Mouse (Mus musculus) embryonic facial prominence, embryonic 12.5 days (tissue): ENCODE data around the gene Gdnf. TPM values are rescaled to one million over a fixed set of nuclear protein-coding genes. Genes with fewer than 3 reads are reported as not detected.

Experiments
- ATAC-seq: fragments of 200-750 bp; cut with Nextera tagmentation; 2 replicates; pipeline ENCODE4 v1.8.0; 2017; ENCODE audit not compliant: insufficient number of reproducible peaks, insufficient read depth, low FRiP score, low TSS enrichment
- H3K27ac ChIP-seq: fragments of 300-500 bp; sonication (generic); 2 replicates; pipeline ENCODE4 v1.5.1; 2016; ENCODE audit warnings: mild to moderate bottlenecking
- H3K27me3 ChIP-seq: fragments of 300-500 bp; sonication (generic); 2 replicates; pipeline ENCODE4 v1.6.1; 2016; ENCODE audit warnings: mild to moderate bottlenecking, moderate library complexity
- H3K36me3 ChIP-seq: fragments of 300-500 bp; sonication (generic); 2 replicates; pipeline ENCODE4 v1.6.1; 2016; ENCODE audit warnings: mild to moderate bottlenecking
- H3K4me1 ChIP-seq: fragments of 300-500 bp; sonication (generic); 2 replicates; pipeline ENCODE4 v1.6.1; 2016
- H3K4me2 ChIP-seq: fragments of 300-500 bp; sonication (generic); replicated peaks from 2 replicates; pipeline ENCODE4 v1.6.1; 2016; ENCODE audit warnings: mild to moderate bottlenecking, moderate library complexity
- H3K4me3 ChIP-seq: fragments of 300-500 bp; sonication (generic); 2 replicates; pipeline ENCODE4 v1.5.1; 2016; ENCODE audit warnings: mild to moderate bottlenecking
- H3K9ac ChIP-seq: fragments of 300-500 bp; sonication (generic); 2 replicates; pipeline ENCODE4 v1.6.1; 2016; ENCODE audit warnings: mild to moderate bottlenecking, moderate library complexity
- H3K9me3 ChIP-seq: fragments of 300-500 bp; sonication (generic); 2 replicates; pipeline ENCODE4 v1.6.1; 2016; ENCODE audit warnings: mild to moderate bottlenecking, moderate library complexity
- WGBS: fragments of 180-500 bp; shearing (Covaris S2); methylation state at CpG from one replicate; pipeline ENCODE4 v1.1.7; 2016; 5-methylcytosine and 5-hydroxymethylcytosine counted together
- polyA plus RNA-seq: library from polyadenylated mRNA; unstranded; fragments of >200 nt; fragmentation: Nextera tagmentation; extraction: Ambion mirVana; gene quantifications from 2 replicates; pipeline ENCODE4 v1.2.1, GENCODE M21; 2016

The Gdnf gene
- 0.56 and 0.82 TPM in 2 replicates for polyA plus RNA-seq

- Histone ChIP-seq H3K4me3 (peak within 1 kb of the TSS; percentile 54), H3K4me2 (peak within 1 kb of the TSS; percentile 96), H3K9me3 (no peaks in the 10 kb centered on the region), H3K4me1 (peaks cover 28% of the 10 kb centered on the region), H3K27ac (no peak within 1 kb of the TSS), H3K36me3 (no peaks in the 10 kb centered on the region), H3K9ac (peak within 1 kb of the TSS; percentile 68), H3K27me3 (peaks cover 87% of the 10 kb centered on the region)
- WGBS: under 1% methylated on average over 73 of the region's 73 CpGs
- ATAC-seq: peak; percentile 45; the same call in 1 of the 2 replicates
Observed at GRCm38 (mm10) chr15:7810556-7811252, at the start of gene Gdnf. Gene Gdnf (plus strand): TSS chr15:7810846.

DNA sequence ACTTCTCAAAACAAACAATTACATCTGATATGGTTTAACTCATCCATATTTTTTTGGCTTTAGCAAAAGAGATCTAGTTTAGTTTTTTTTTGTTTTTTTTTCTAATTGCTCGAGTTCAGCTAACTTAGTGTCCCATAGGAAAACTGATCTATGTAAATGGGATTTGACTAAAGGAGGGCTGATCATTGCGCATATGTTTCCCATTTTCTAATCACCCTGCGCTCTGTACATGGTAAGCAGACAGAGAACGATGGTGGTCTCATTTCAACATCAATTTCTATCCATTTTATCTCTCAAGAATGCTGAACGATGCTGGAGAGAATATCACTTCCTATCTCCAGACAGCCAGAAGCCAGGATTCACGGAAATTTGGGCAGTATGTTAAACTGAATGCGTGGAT, 43.5 kb upstream of the Gdnf start:
- no peak overlapping the region for H3K27ac ChIP-seq
- H3K4me1 ChIP-seq: peaks cover 5% of the 10 kb centered on the region; the same call in 1 of the 2 replicates
- no peak overlapping the region for H3K4me3 ChIP-seq
- WGBS: 40% methylated on average over 7 of the region's 7 CpGs
- no peak overlapping the region for H3K9ac ChIP-seq
- no peaks in the 10 kb centered on the region for H3K9me3 ChIP-seq
- no peaks in the 10 kb centered on the region for H3K36me3 ChIP-seq
- no peaks in the 10 kb centered on the region for H3K27me3 ChIP-seq
- ATAC-seq: no peak
- no peak overlapping the region for H3K4me2 ChIP-seq

DNA sequence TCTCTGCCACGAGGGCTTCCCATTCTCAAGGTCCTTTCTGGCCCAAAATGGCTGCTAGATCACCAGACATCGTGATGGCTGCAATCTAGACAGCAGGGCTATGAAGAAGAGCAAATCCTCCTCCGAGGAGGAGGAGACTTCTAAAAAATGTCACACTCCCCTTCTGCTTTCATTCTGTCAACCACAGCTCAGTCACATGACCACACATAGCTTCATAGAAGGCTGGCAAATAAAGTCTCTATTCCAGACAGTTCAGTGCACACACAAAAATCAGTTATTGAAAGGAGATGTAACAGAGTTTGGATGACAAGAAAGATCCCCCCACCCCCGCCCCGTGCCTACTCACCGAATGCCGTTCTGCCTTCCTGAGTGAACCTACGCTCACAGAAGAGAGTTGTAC, 37.7 kb upstream of the Gdnf start:
- H3K27me3 ChIP-seq: no peaks in the 10 kb centered on the region
- H3K4me2 ChIP-seq: no peak overlapping the region
- H3K27ac ChIP-seq: no peak overlapping the region
- H3K4me1 ChIP-seq: no peaks in the 10 kb centered on the region
- WGBS: 81% methylated on average over 8 of the region's 8 CpGs
- H3K9ac ChIP-seq: no peak overlapping the region
- no peak overlapping the region for H3K4me3 ChIP-seq
- no peaks in the 10 kb centered on the region for H3K9me3 ChIP-seq
- no peaks in the 10 kb centered on the region for H3K36me3 ChIP-seq
- no peak for ATAC-seq

- Histone ChIP-seq H3K4me3 (no peak overlapping the region), H3K9me3 (peaks cover 7% of the 10 kb centered on the region; the same call in 1 of the 2 replicates), H3K36me3 (no peaks in the 10 kb centered on the region), H3K27ac (no peak overlapping the region), H3K9ac (no peak overlapping the region), H3K27me3 (no peaks in the 10 kb centered on the region), H3K4me2 (no peak overlapping the region), H3K4me1 (no peaks in the 10 kb centered on the region)
- ATAC-seq: no peak
- WGBS: 88% methylated on average over 5 of the region's 5 CpGs
Observed at GRCm38 (mm10) chr15:7781517-7781916, 29.1 kb upstream of the Gdnf start.

GRCm38 (mm10) chr15:7809841-7810391, 730 bp upstream of the Gdnf start:
- H3K9me3 ChIP-seq: no peaks in the 10 kb centered on the region
- under 1% methylated on average over 32 of the region's 32 CpGs for WGBS
- H3K27ac ChIP-seq: no peak overlapping the region
- peaks cover 79% of the 10 kb centered on the region for H3K27me3 ChIP-seq
- peak overlapping the region; percentile 96 for H3K4me2 ChIP-seq
- H3K9ac ChIP-seq: peak overlapping the region; percentile 68
- peaks cover 20% of the 10 kb centered on the region for H3K4me1 ChIP-seq
- no peaks in the 10 kb centered on the region for H3K36me3 ChIP-seq
- no peak for ATAC-seq
- peak overlapping the region; percentile 54 for H3K4me3 ChIP-seq

GRCm38 (mm10) chr15:7811253-7811625, 593 bp downstream of the Gdnf start:
- WGBS: 3% methylated on average over 11 of the region's 11 CpGs
- Histone ChIP-seq H3K36me3 (no peaks in the 10 kb centered on the region), H3K9me3 (no peaks in the 10 kb centered on the region), H3K4me1 (peaks cover 28% of the 10 kb centered on the region), H3K9ac (peak overlapping the region; percentile 68; the same call in 1 of the 2 replicates), H3K4me3 (peak overlapping the region; percentile 54), H3K27me3 (peaks cover 91% of the 10 kb centered on the region), H3K4me2 (peak overlapping the region; percentile 96), H3K27ac (no peak overlapping the region)
- ATAC-seq: no peak

DNA sequence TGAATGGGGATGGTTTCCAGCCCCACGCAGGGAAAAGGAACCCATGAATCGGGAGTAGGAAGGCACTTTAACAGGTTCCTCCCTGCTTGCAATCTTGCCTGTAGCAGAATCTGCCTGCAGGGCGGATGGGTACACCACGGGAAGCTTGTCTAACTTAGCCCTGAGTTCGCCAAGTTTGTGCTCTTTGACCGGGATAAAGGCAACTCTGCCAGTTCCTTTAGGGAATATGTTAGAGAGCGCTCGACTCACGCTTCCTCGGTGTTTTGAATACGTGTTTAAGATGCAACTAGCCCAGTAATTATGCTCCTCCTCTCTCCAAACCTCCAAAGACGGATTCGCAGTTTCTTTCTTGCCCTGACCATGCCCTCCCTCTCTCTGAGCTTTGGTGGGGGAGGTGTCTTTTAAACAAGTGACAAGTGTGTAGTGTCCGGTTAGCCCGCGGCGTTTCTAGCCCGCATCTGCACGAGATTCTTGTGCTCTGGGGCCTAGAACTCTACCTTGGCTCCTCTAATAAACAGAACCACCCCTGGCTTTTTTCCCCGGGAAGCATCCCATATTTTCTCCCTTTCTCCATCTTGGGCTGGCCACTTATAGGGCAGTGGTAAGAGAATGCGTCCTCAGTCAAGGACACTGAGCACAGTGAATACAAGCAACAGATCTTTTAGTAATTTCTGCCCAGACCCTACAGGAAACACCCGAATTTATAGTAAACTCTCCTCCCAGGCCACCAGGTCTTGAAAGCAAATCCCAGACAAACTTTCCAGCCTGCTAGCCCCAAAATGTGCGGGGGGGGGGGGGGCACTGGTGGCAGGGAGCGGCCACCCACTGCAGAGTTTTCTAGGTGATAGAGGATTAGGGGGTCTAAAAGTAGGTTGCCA, 1.4 kb downstream of the Gdnf start:
- no peak for ATAC-seq
- Histone ChIP-seq H3K4me1 (peaks cover 28% of the 10 kb centered on the region), H3K27ac (no peak overlapping the region), H3K36me3 (no peaks in the 10 kb centered on the region), H3K4me3 (peak overlapping the region; percentile 54), H3K9ac (0 out of 2 replicates have a peak overlapping the region, but pooled peaks have one; percentile 68), H3K4me2 (peak overlapping the region; percentile 96), H3K9me3 (no peaks in the 10 kb centered on the region), H3K27me3 (peaks cover 92% of the 10 kb centered on the region)
- whole genome bisulfite sequencing: 3% methylated on average over 24 of the region's 24 CpGs

- ATAC-seq: peak; percentile 43; the same call in 1 of the 2 replicates
- H3K4me1 ChIP-seq: peaks cover 28% of the 10 kb centered on the region
- peak overlapping the region; percentile 31; the same call in 1 of the 2 replicates for H3K9ac ChIP-seq
- peaks cover 92% of the 10 kb centered on the region for H3K27me3 ChIP-seq
- H3K27ac ChIP-seq: no peak overlapping the region
- no peaks in the 10 kb centered on the region for H3K9me3 ChIP-seq
- no peaks in the 10 kb centered on the region for H3K36me3 ChIP-seq
- H3K4me2 ChIP-seq: peak overlapping the region; percentile 96
- under 1% methylated on average over 41 of the region's 41 CpGs for WGBS
- peak overlapping the region; percentile 41 for H3K4me3 ChIP-seq
Observed at GRCm38 (mm10) chr15:7812872-7813530, 2.4 kb downstream of the Gdnf start.

DNA sequence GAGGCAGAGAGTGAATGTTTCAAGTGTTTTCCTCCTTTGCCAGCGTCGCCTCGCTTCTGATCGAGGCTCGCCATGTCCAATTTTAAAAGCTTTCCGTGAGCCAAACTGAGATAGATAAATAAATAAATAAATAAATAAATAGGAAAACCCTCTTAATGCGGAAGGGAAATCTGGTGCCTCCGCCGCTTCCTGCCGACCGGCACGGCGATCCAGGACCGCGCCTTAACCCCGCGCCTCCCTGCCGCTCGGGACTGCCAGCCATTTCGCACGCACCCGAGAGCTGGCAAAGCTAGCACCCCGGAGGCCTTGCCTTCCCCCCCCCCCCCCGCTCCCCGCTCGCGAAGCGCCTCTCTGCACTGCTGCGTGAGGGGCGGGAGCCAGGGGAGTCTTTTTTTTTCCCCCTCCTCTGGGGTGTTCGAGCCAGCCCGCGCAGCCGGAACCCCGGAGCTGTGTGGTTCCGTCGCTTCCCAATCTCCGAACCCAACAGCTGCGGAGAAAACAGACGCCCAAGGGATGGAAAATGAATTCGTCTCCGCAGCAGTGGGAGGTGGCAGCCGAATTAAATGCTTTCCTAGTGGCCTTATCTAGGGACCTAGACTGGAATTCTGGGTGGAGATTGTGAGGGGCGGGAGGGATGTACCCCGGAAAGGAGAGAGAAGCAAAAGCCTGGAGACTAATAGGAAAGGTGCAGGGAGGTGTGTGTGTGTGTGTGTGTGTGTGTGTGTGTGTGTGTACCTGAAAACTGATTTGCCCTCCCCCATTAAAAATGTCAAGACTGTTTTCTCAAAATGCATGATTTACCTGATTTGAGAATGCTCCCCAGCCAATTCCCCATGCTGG, 3.1 kb downstream of the Gdnf start:
- Histone ChIP-seq H3K9me3 (no peaks in the 10 kb centered on the region), H3K4me3 (peak overlapping the region; percentile 41), H3K4me2 (peak overlapping the region; percentile 96), H3K4me1 (peaks cover 28% of the 10 kb centered on the region), H3K27me3 (peaks cover 92% of the 10 kb centered on the region), H3K9ac (no peak overlapping the region), H3K36me3 (no peaks in the 10 kb centered on the region), H3K27ac (no peak overlapping the region)
- under 1% methylated on average over 43 of the region's 45 CpGs for WGBS
- no peak for ATAC-seq

DNA sequence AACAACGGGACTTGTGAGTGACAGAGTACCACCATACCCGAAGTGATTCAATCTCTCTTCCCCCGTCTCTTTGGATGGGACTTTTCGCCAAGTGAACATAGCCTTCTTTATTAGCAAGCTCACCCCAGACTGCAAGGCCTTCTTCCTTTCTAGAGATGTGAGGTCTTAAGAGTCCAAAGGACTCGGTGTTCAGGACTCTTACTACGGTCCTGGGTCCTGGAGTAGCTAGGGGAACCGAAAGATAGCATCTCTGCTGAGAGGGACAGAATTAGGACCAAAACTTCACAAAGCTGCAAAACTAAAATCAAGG, 3.7 kb downstream of the Gdnf start:
- WGBS: 7% methylated on average over 7 of the region's 7 CpGs
- 0 out of 2 replicates have a peak overlapping the region, but pooled peaks have one; percentile 41 for H3K4me3 ChIP-seq
- peak overlapping the region; percentile 96; the same call in 1 of the 2 replicates for H3K4me2 ChIP-seq
- no peaks in the 10 kb centered on the region for H3K36me3 ChIP-seq
- peaks cover 90% of the 10 kb centered on the region for H3K27me3 ChIP-seq
- H3K27ac ChIP-seq: no peak overlapping the region
- H3K9ac ChIP-seq: no peak overlapping the region
- no peaks in the 10 kb centered on the region for H3K9me3 ChIP-seq
- H3K4me1 ChIP-seq: peaks cover 28% of the 10 kb centered on the region
- ATAC-seq: no peak
